Mouse (Mus musculus) lung, embryonic 14.5 days (tissue): Measurements from ENCODE around the gene Efs. TPM values are rescaled to one million over a fixed set of nuclear protein-coding genes. Genes with fewer than 3 reads are reported as not detected.

Experiments
- ATAC-seq: fragments of 200-750 bp; cut with Nextera tagmentation; 2 replicates; pipeline ENCODE4 v1.8.0; 2017; ENCODE audit warnings: mild to moderate bottlenecking, moderate TSS enrichment, moderate library complexity; ENCODE audit not compliant: insufficient read depth
- DNase-seq: peaks from one replicate; pipeline ENCODE4 v3.0.0-alpha.2; 2015
- H3K27ac ChIP-seq: fragments of 300-500 bp; sonication (generic); 2 replicates; pipeline ENCODE4 v1.5.1; 2014; ENCODE audit warnings: low read depth, mild to moderate bottlenecking, moderate library complexity
- H3K27me3 ChIP-seq: fragments of 300-500 bp; sonication (generic); 2 replicates; pipeline ENCODE4 v1.6.1; 2014; ENCODE audit warnings: low read length, control low read depth; ENCODE audit not compliant: insufficient read depth
- H3K36me3 ChIP-seq: fragments of 300-500 bp; sonication (generic); 2 replicates; pipeline ENCODE4 v1.6.1; 2014; ENCODE audit warnings: control low read depth; ENCODE audit not compliant: insufficient read depth
- H3K4me1 ChIP-seq: fragments of 300-500 bp; sonication (generic); 2 replicates; pipeline ENCODE4 v1.6.1; 2014; ENCODE audit warnings: antibody characterized with exemption, control low read depth; ENCODE audit not compliant: insufficient read depth
- H3K4me2 ChIP-seq: fragments of 300-500 bp; sonication (generic); 2 replicates; pipeline ENCODE4 v1.6.1; 2014; ENCODE audit warnings: mild to moderate bottlenecking
- H3K4me3 ChIP-seq: fragments of 300-500 bp; sonication (generic); 2 replicates; pipeline ENCODE4 v1.5.1; 2014; ENCODE audit warnings: low read depth, low read length
- H3K9ac ChIP-seq: fragments of 300-500 bp; sonication (generic); 2 replicates; pipeline ENCODE4 v1.6.1; 2014
- H3K9me3 ChIP-seq: fragments of 300-500 bp; sonication (generic); 2 replicates; pipeline ENCODE4 v1.6.1; 2016; ENCODE audit warnings: low read depth, low read length, control low read depth
- CTCF ChIP-seq: IDR thresholded peaks from 2 replicates; pipeline ENCODE4 v1.5.1; 2016; ENCODE audit warnings: antibody characterized with exemption, low read depth
- WGBS: fragments of 180-500 bp; shearing (Covaris S2); extraction: QIAGEN DNeasy Blood & Tissue Kit; methylation state at CpG from one replicate; pipeline ENCODE4 v1.1.7; 2014; 5-methylcytosine and 5-hydroxymethylcytosine counted together
- polyA plus RNA-seq: library from polyadenylated mRNA; unstranded; fragments of >200 nt; fragmentation: Nextera tagmentation; extraction: Ambion mirVana; gene quantifications from 2 replicates; pipeline ENCODE4 v1.2.1, GENCODE M21; 2014

The Efs gene
- polyA plus RNA-seq, 1 experiment from 2014 or later: 33.7 TPM

GRCm38 (mm10) chr14:54929801-54930200 lies 3.9 kb upstream of the Efs start:
- no peaks in the 10 kb centered on the region for H3K36me3 ChIP-seq
- H3K27me3 ChIP-seq: peaks cover 7% of the 10 kb centered on the region; the same call in 1 of the 2 replicates
- no peak overlapping the region for H3K9ac ChIP-seq
- H3K27ac ChIP-seq: no peak overlapping the region
- WGBS: 64% methylated on average over 5 of the region's 5 CpGs
- no peak overlapping the region for H3K4me3 ChIP-seq
- no peak for DNase-seq
- no peak for TF ChIP-seq CTCF
- H3K4me1 ChIP-seq: no peaks in the 10 kb centered on the region; the same call in 1 of the 2 replicates
- H3K4me2 ChIP-seq: no peak overlapping the region
- ATAC-seq: no peak
- no peaks in the 10 kb centered on the region for H3K9me3 ChIP-seq

GRCm38 (mm10) chr14:54927296-54927695 lies 1.4 kb upstream of the Efs start:
- no peak for TF ChIP-seq CTCF
- peak overlapping the region; percentile 99 for H3K27ac ChIP-seq
- H3K4me1 ChIP-seq: no peaks in the 10 kb centered on the region; the same call in 1 of the 2 replicates
- ATAC-seq (no peak), DNase-seq (peak; percentile 13)
- peak overlapping the region; percentile 87 for H3K4me2 ChIP-seq
- H3K4me3 ChIP-seq: peak overlapping the region; percentile 56
- 15% methylated on average over 7 of the region's 7 CpGs for WGBS
- H3K36me3 ChIP-seq: no peaks in the 10 kb centered on the region; the same call in 1 of the 2 replicates
- H3K27me3 ChIP-seq: peaks cover 7% of the 10 kb centered on the region; the same call in 1 of the 2 replicates
- no peaks in the 10 kb centered on the region for H3K9me3 ChIP-seq
- H3K9ac ChIP-seq: peak overlapping the region; percentile 90

DNA sequence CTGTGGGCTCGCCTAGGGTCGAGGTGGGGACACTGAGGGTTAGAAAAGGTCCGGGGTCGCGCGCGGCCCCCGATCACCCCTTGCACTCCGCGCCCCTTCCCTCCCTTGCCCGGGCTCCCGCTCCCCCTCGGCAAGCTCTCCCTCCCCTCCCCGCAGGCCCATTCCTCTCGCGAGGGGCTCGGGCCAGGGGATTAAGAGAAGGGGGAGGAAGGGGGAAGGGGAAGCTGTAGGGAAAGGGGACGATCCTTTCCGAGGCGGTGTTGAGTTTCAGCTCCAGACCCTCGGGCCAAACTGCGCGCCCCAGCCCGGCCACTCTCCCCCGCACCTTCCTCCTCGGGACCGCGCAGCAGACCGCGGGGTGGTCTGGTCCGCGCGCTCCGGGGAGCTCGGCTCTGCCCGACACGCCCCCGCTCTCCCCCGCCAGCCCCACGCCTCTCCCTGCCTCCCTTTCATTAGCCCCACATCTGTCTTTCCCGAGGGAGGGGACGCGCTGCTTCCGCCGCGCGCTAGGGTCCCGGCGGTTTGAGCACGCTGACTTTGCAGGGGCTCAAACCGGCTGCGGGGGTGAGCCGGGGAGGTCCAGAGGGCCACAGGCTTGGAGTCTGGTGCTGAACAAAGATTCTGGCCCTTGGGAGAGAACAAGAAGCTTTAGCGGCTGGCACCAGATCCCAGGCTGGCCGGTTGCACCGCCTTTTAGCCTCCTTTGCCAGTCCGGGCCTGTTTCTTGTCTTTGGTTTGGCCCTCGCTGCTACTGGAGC lies 654 bp upstream of the Efs start:
- Histone ChIP-seq H3K36me3 (no peaks in the 10 kb centered on the region; the same call in 1 of the 2 replicates), H3K9me3 (no peaks in the 10 kb centered on the region), H3K27me3 (peaks cover 7% of the 10 kb centered on the region; the same call in 1 of the 2 replicates), H3K4me3 (peak overlapping the region; percentile 56), H3K9ac (peak overlapping the region; percentile 90), H3K4me1 (no peaks in the 10 kb centered on the region; the same call in 1 of the 2 replicates), H3K27ac (peak overlapping the region; percentile 99), H3K4me2 (peak overlapping the region; percentile 87)
- peak; percentile 83 for ATAC-seq
- peak; percentile 89 for DNase-seq
- no peak for TF ChIP-seq CTCF
- under 1% methylated on average over 54 of the region's 58 CpGs for WGBS

DNA sequence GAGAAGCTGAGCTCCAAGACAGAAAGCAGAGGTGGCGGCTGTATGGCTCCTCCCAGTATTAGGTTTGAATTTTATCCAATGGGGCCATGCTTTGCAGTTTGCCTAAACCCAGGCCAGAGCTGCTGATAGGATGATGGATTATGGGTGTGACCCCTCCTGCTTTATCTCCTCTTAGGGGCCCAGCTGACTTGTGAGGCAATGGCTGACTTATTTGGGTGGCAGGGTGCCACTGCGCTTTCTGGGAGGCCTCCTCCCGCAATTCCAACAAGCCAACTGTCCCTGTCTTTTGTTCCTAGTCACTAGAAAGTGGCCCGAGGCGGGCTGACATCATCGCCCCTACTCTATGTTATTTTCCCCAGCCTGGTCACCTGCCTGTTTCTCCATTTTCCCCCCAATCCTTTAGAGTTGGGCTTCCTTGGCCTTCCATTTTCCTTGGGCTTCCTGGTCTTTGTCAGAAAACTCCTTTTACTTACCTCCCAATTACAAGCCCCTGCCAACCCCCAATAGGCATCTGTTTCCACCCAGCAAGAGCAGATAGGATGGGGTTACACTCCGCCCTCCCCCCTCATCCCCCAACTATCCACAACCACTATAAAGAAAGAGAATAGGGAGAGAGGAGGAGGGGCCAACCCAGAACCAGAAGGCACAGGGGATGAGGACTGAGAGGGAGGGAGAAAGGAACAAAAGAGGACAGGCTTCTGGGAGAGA lies 1.1 kb downstream of the Efs start:
- H3K4me1 ChIP-seq: no peaks in the 10 kb centered on the region; the same call in 1 of the 2 replicates
- peak overlapping the region; percentile 99 for H3K27ac ChIP-seq

GRCm38 (mm10) chr14:54920076-54920685 lies 5.7 kb downstream of the Efs start:
- peaks cover 50% of the 10 kb centered on the region for H3K36me3 ChIP-seq
- H3K9ac ChIP-seq: no peak overlapping the region
- TF ChIP-seq CTCF: no peak
- H3K27me3 ChIP-seq: no peaks in the 10 kb centered on the region
- no peaks in the 10 kb centered on the region for H3K4me1 ChIP-seq
- no peak overlapping the region for H3K4me2 ChIP-seq
- WGBS: 89% methylated on average over 16 of the region's 16 CpGs
- DNase-seq (no peak), ATAC-seq (no peak)
- no peaks in the 10 kb centered on the region for H3K9me3 ChIP-seq
- no peak overlapping the region for H3K27ac ChIP-seq
- H3K4me3 ChIP-seq: no peak overlapping the region

More for the DNA sequence above, 1.1 kb downstream of the Efs start:
- Histone ChIP-seq H3K9ac (peak overlapping the region; percentile 90), H3K36me3 (peaks cover 15% of the 10 kb centered on the region), H3K4me3 (peak overlapping the region; percentile 56), H3K9me3 (no peaks in the 10 kb centered on the region), H3K4me2 (peak overlapping the region; percentile 87), H3K27me3 (peaks cover 7% of the 10 kb centered on the region; the same call in 1 of the 2 replicates)
- no peak for TF ChIP-seq CTCF
- WGBS: 18% methylated on average over 7 of the region's 7 CpGs
- ATAC-seq (peak; percentile 32), DNase-seq (peak; percentile 82)

DNA sequence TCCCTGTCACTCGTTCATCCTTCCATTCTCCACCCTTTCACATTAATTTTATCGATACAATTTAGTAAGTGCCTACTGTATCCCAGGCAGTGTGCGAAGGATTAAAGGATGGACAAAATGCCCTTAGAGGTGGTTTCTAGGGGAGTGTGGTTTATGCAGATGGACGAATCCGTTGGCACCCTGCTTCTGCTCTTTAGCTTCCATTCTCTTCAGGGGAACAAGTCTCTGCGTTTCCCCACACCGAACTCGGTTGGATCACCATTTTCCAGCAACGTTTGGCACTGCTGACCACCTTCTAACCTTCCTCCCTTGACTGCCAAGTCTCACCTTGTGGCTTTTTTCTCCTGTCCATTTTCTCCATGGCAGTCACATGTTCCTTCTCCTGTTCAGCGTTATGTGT lies 12.6 kb downstream of the Efs start:
- DNase-seq (peak; percentile 24), ATAC-seq (peak; percentile 12; the same call in 1 of the 2 replicates)
- peak overlapping the region; percentile 88 for H3K4me3 ChIP-seq
- no peak for TF ChIP-seq CTCF
- H3K4me1 ChIP-seq: no peaks in the 10 kb centered on the region
- 14% methylated on average over 10 of the region's 10 CpGs for WGBS
- peak overlapping the region; percentile 82; the same call in 1 of the 2 replicates for H3K27ac ChIP-seq
- peak overlapping the region; percentile 93 for H3K9ac ChIP-seq
- no peaks in the 10 kb centered on the region for H3K9me3 ChIP-seq
- peak overlapping the region; percentile 99 for H3K4me2 ChIP-seq
- peaks cover 33% of the 10 kb centered on the region for H3K36me3 ChIP-seq
- no peaks in the 10 kb centered on the region; the same call in 1 of the 2 replicates for H3K27me3 ChIP-seq
